Mouse (Mus musculus): ENCODE measurements around the gene Ccer1. TPM values are rescaled to one million over a fixed set of nuclear protein-coding genes. Genes with fewer than 3 reads are reported as not detected.
"Not testable (repeated sequence)": the region's sequence is repeated elsewhere in the genome, so short reads cannot be mapped to it uniquely, and the experiment has no call there.

The Ccer1 gene
- polyA plus RNA-seq, 1 experiment, result not detected

GRCm38 (mm10) chr10:97717233-97717632, 24.4 kb downstream of the Ccer1 start:
- H3K36me3 ChIP-seq (ENCODE audit: control insufficient read depth, insufficient read depth), result no peaks in the 10 kb centered on the region
- H3K27me3 ChIP-seq (ENCODE audit: control insufficient read depth, insufficient read depth, insufficient read length), result no peaks in the 10 kb centered on the region
- no peak overlapping the region for H3K4me3 ChIP-seq (ENCODE audit: insufficient read depth, poor library complexity, severe bottlenecking)
- no peaks in the 10 kb centered on the region for H3K79me2 ChIP-seq (ENCODE audit: control insufficient read depth, insufficient read depth)
- no peaks in the 10 kb centered on the region for H3K79me3 ChIP-seq (ENCODE audit: low read depth)
- no peak overlapping the region for H3ac ChIP-seq (ENCODE audit: control insufficient read depth, insufficient read length, low read depth)
- TF ChIP-seq MAX (IDR thresholded peaks at IDR 0.05) (no peak), CEBPB (IDR thresholded peaks at IDR 0.05; ENCODE audit: low read depth) (no peak), FOSL1 (IDR thresholded peaks at IDR 0.05; ENCODE audit: insufficient read depth, low read length, poor library complexity, severe bottlenecking) (no peak), USF1 (IDR thresholded peaks at IDR 0.05; ENCODE audit: low read depth) (no peak), MYOD1 (IDR thresholded peaks at IDR 0.05; ENCODE audit: control insufficient read depth, insufficient read length, low read depth) (no peak), MYOG (IDR thresholded peaks at IDR 0.05; ENCODE audit: control insufficient read depth, extremely low read depth, insufficient read length) (no peak), CTCF (IDR thresholded peaks at IDR 0.05; ENCODE audit: control insufficient read depth, insufficient read depth, insufficient read length) (no peak)

GRCm38 (mm10) chr10:97718021-97718420, 25.2 kb downstream of the Ccer1 start:
- H3ac ChIP-seq (ENCODE audit: control insufficient read depth, insufficient read length, low read depth), result no peak overlapping the region
- H3K4me3 ChIP-seq (ENCODE audit: insufficient read depth, poor library complexity, severe bottlenecking), result no peak overlapping the region
- no peaks in the 10 kb centered on the region for H3K36me3 ChIP-seq (ENCODE audit: control insufficient read depth, insufficient read depth)
- no peaks in the 10 kb centered on the region for H3K79me3 ChIP-seq (ENCODE audit: low read depth)
- TF ChIP-seq USF1 (IDR thresholded peaks at IDR 0.05; ENCODE audit: low read depth) (no peak), CTCF (IDR thresholded peaks at IDR 0.05; ENCODE audit: control insufficient read depth, insufficient read depth, insufficient read length) (no peak), MYOG (IDR thresholded peaks at IDR 0.05; ENCODE audit: control insufficient read depth, extremely low read depth, insufficient read length) (no peak), FOSL1 (IDR thresholded peaks at IDR 0.05; ENCODE audit: insufficient read depth, low read length, poor library complexity, severe bottlenecking) (no peak), MAX (IDR thresholded peaks at IDR 0.05) (no peak), MYOD1 (IDR thresholded peaks at IDR 0.05; ENCODE audit: control insufficient read depth, insufficient read length, low read depth) (no peak), CEBPB (IDR thresholded peaks at IDR 0.05; ENCODE audit: low read depth) (no peak)
- no peaks in the 10 kb centered on the region for H3K79me2 ChIP-seq (ENCODE audit: control insufficient read depth, insufficient read depth)
- no peaks in the 10 kb centered on the region for H3K27me3 ChIP-seq (ENCODE audit: control insufficient read depth, insufficient read depth, insufficient read length)

- no peak overlapping the region for H3K4me3 ChIP-seq (ENCODE audit: insufficient read depth, poor library complexity, severe bottlenecking)
- H3K79me3 ChIP-seq (ENCODE audit: low read depth), result no peaks in the 10 kb centered on the region
- no peaks in the 10 kb centered on the region for H3K36me3 ChIP-seq (ENCODE audit: control insufficient read depth, insufficient read depth)
- no peaks in the 10 kb centered on the region for H3K79me2 ChIP-seq (ENCODE audit: control insufficient read depth, insufficient read depth)
- TF ChIP-seq MYOG (IDR thresholded peaks at IDR 0.05; ENCODE audit: control insufficient read depth, extremely low read depth, insufficient read length) (no peak), CEBPB (IDR thresholded peaks at IDR 0.05; ENCODE audit: low read depth) (no peak), MYOD1 (IDR thresholded peaks at IDR 0.05; ENCODE audit: control insufficient read depth, insufficient read length, low read depth) (no peak), USF1 (IDR thresholded peaks at IDR 0.05; ENCODE audit: low read depth) (no peak), CTCF (IDR thresholded peaks at IDR 0.05; ENCODE audit: control insufficient read depth, insufficient read depth, insufficient read length) (no peak), FOSL1 (IDR thresholded peaks at IDR 0.05; ENCODE audit: insufficient read depth, low read length, poor library complexity, severe bottlenecking) (no peak), MAX (IDR thresholded peaks at IDR 0.05) (no peak)
- H3ac ChIP-seq (ENCODE audit: control insufficient read depth, insufficient read length, low read depth), result no peak overlapping the region
- no peaks in the 10 kb centered on the region for H3K27me3 ChIP-seq (ENCODE audit: control insufficient read depth, insufficient read depth, insufficient read length)
Observed at GRCm38 (mm10) chr10:97720625-97721024, 27.8 kb downstream of the Ccer1 start.

GRCm38 (mm10) chr10:97722709-97723108, 29.9 kb downstream of the Ccer1 start:
- H3K27me3 ChIP-seq (ENCODE audit: control insufficient read depth, insufficient read depth, insufficient read length), result no peaks in the 10 kb centered on the region
- TF ChIP-seq CEBPB (IDR thresholded peaks at IDR 0.05; ENCODE audit: low read depth), result no peak
- no peak overlapping the region for H3ac ChIP-seq (ENCODE audit: control insufficient read depth, insufficient read length, low read depth)
- H3K79me3 ChIP-seq (ENCODE audit: low read depth), result no peaks in the 10 kb centered on the region
- no peaks in the 10 kb centered on the region for H3K36me3 ChIP-seq (ENCODE audit: control insufficient read depth, insufficient read depth)
- no peak overlapping the region for H3K4me3 ChIP-seq (ENCODE audit: insufficient read depth, poor library complexity, severe bottlenecking)
- H3K79me2 ChIP-seq (ENCODE audit: control insufficient read depth, insufficient read depth), result no peaks in the 10 kb centered on the region

- H3K79me2 ChIP-seq (ENCODE audit: control insufficient read depth, insufficient read depth), result no peaks in the 10 kb centered on the region
- no peaks in the 10 kb centered on the region for H3K27me3 ChIP-seq (ENCODE audit: control insufficient read depth, insufficient read depth, insufficient read length)
- TF ChIP-seq MAX (IDR thresholded peaks at IDR 0.05), result no peak
- no peak for TF ChIP-seq USF1 (IDR thresholded peaks at IDR 0.05; ENCODE audit: low read depth)
- TF ChIP-seq CTCF (IDR thresholded peaks at IDR 0.05; ENCODE audit: control insufficient read depth, insufficient read depth, insufficient read length), result no peak
- no peak for TF ChIP-seq MYOD1 (IDR thresholded peaks at IDR 0.05; ENCODE audit: control insufficient read depth, insufficient read length, low read depth)
- no peak for TF ChIP-seq MYOG (IDR thresholded peaks at IDR 0.05; ENCODE audit: control insufficient read depth, extremely low read depth, insufficient read length)
- no peak for TF ChIP-seq CEBPB (IDR thresholded peaks at IDR 0.05; ENCODE audit: low read depth)
- no peak for TF ChIP-seq FOSL1 (IDR thresholded peaks at IDR 0.05; ENCODE audit: insufficient read depth, low read length, poor library complexity, severe bottlenecking)
- H3K79me3 ChIP-seq (ENCODE audit: low read depth), result no peaks in the 10 kb centered on the region
- no peaks in the 10 kb centered on the region for H3K36me3 ChIP-seq (ENCODE audit: control insufficient read depth, insufficient read depth)
- no peak overlapping the region for H3K4me3 ChIP-seq (ENCODE audit: insufficient read depth, poor library complexity, severe bottlenecking)
- H3ac ChIP-seq (ENCODE audit: control insufficient read depth, insufficient read length, low read depth), result no peak overlapping the region
Observed at GRCm38 (mm10) chr10:97725929-97726328, 33.1 kb downstream of the Ccer1 start.

- H3ac ChIP-seq (ENCODE audit: control insufficient read depth, insufficient read length, low read depth); H3K79me2 ChIP-seq (ENCODE audit: control insufficient read depth, insufficient read depth); H3K4me3 ChIP-seq (ENCODE audit: insufficient read depth, poor library complexity, severe bottlenecking); H3K27me3 ChIP-seq (ENCODE audit: control insufficient read depth, insufficient read depth, insufficient read length); H3K79me3 ChIP-seq (ENCODE audit: low read depth); H3K36me3 ChIP-seq (ENCODE audit: control insufficient read depth, insufficient read depth): not testable (repeated sequence)
Observed at GRCm38 (mm10) chr10:97726655-97727054, 33.8 kb downstream of the Ccer1 start, which contains the start of gene C030005K15Rik. C030005K15Rik (minus strand) TSS chr10:97726755.

Other genes starting within 250 kb of the Ccer1 start
- gene Dcn, start 213.4 kb upstream of the Ccer1 start, polyA plus RNA-seq (2012; fragmentation: generic; extraction: Trizol), result 0.07 TPM
- not detected for gene Lum, start 127.9 kb upstream of the Ccer1 start, polyA plus RNA-seq (2012; fragmentation: generic; extraction: Trizol)
- not detected for gene Kera, start 86.2 kb upstream of the Ccer1 start, polyA plus RNA-seq (2012; fragmentation: generic; extraction: Trizol)
- not detected for gene Epyc, start 49.0 kb upstream of the Ccer1 start, polyA plus RNA-seq (2012; fragmentation: generic; extraction: Trizol)
- gene C030005K15Rik, start 33.7 kb downstream of the Ccer1 start, polyA plus RNA-seq (2012; fragmentation: generic; extraction: Trizol), result not detected

All from C2C12 (cell line).